Mouse (Mus musculus): ENCODE measurements at regions not wholly inside any gene's neighbourhood (a gene's known extent, or its start where the extent isn't known, plus 50 kb on each side); places are given as distances from the start of the nearest gene placed in this dataset.
A peak's percentile ranks its signal among the peaks of the same experiment; 100 is the strongest.

- 72% methylated on average over 3 of the region's 3 CpGs for WGBS
- Histone ChIP-seq H3K4me1 (ENCODE audit: control insufficient read depth, insufficient read depth, low read length) (no peaks in the 10 kb centered on the region), H3K9ac (ENCODE audit: low read length) (no peak overlapping the region), H3K27me3 (ENCODE audit: control insufficient read depth, insufficient read depth, low read length) (no peaks in the 10 kb centered on the region), H3K36me3 (ENCODE audit: control insufficient read depth, insufficient read depth, low read length) (no peaks in the 10 kb centered on the region), H3K4me2 (ENCODE audit: low read depth) (no peak overlapping the region), H3K27ac (ENCODE audit: low read depth, low read length) (no peak overlapping the region), H3K4me3 (ENCODE audit: low read depth, low read length) (no peak overlapping the region), H3K9me3 (ENCODE audit: control insufficient read depth, low read length) (no peaks in the 10 kb centered on the region)
- ATAC-seq (ENCODE audit: insufficient read depth, low FRiP score, low TSS enrichment): no peak
- no peak for DNase-seq (ENCODE audit: low spot score)
Observed at GRCm38 (mm10) chr12:73475774-73476173, 70.4 kb downstream of the Tmem30b start.

GRCm38 (mm10) chr12:73475020-73475419 lies 71.2 kb downstream of the Tmem30b start:
- Histone ChIP-seq H3K36me3 (ENCODE audit: control insufficient read depth, insufficient read depth, low read length) (no peaks in the 10 kb centered on the region), H3K27ac (ENCODE audit: low read depth, low read length) (no peak overlapping the region), H3K9ac (ENCODE audit: low read length) (no peak overlapping the region), H3K4me1 (ENCODE audit: control insufficient read depth, insufficient read depth, low read length) (no peaks in the 10 kb centered on the region), H3K9me3 (ENCODE audit: control insufficient read depth, low read length) (no peaks in the 10 kb centered on the region), H3K4me2 (ENCODE audit: low read depth) (no peak overlapping the region), H3K4me3 (ENCODE audit: low read depth, low read length) (no peak overlapping the region), H3K27me3 (ENCODE audit: control insufficient read depth, insufficient read depth, low read length) (no peaks in the 10 kb centered on the region)
- DNase-seq (ENCODE audit: low spot score) (no peak), ATAC-seq (ENCODE audit: insufficient read depth, low FRiP score, low TSS enrichment) (no peak)
- WGBS: 64% methylated on average over 5 of the region's 5 CpGs

GRCm38 (mm10) chr12:73473111-73473510 lies 73.1 kb downstream of the Tmem30b start:
- no peak for ATAC-seq (ENCODE audit: insufficient read depth, low FRiP score, low TSS enrichment)
- 58% methylated on average over 4 of the region's 4 CpGs for WGBS
- no peak overlapping the region for H3K27ac ChIP-seq (ENCODE audit: low read depth, low read length)

GRCm38 (mm10) chr12:73471966-73472365 lies 74.2 kb downstream of the Tmem30b start:
- Histone ChIP-seq H3K9me3 (ENCODE audit: control insufficient read depth, low read length) (no peaks in the 10 kb centered on the region), H3K4me1 (ENCODE audit: control insufficient read depth, insufficient read depth, low read length) (no peaks in the 10 kb centered on the region), H3K27me3 (ENCODE audit: control insufficient read depth, insufficient read depth, low read length) (no peaks in the 10 kb centered on the region), H3K9ac (ENCODE audit: low read length) (no peak overlapping the region), H3K4me3 (ENCODE audit: low read depth, low read length) (no peak overlapping the region), H3K36me3 (ENCODE audit: control insufficient read depth, insufficient read depth, low read length) (no peaks in the 10 kb centered on the region), H3K4me2 (ENCODE audit: low read depth) (no peak overlapping the region), H3K27ac (ENCODE audit: low read depth, low read length) (no peak overlapping the region)
- ATAC-seq (ENCODE audit: insufficient read depth, low FRiP score, low TSS enrichment) (no peak), DNase-seq (ENCODE audit: low spot score) (no peak)
- WGBS: 60% methylated on average over 9 of the region's 9 CpGs

More at GRCm38 (mm10) chr12:73473111-73473510, 73.1 kb downstream of the Tmem30b start:
- H3K4me3 ChIP-seq (ENCODE audit: low read depth, low read length): no peak overlapping the region
- H3K36me3 ChIP-seq (ENCODE audit: control insufficient read depth, insufficient read depth, low read length): no peaks in the 10 kb centered on the region
- H3K27me3 ChIP-seq (ENCODE audit: control insufficient read depth, insufficient read depth, low read length): no peaks in the 10 kb centered on the region
- no peak overlapping the region for H3K4me2 ChIP-seq (ENCODE audit: low read depth)
- no peaks in the 10 kb centered on the region for H3K9me3 ChIP-seq (ENCODE audit: control insufficient read depth, low read length)
- H3K4me1 ChIP-seq (ENCODE audit: control insufficient read depth, insufficient read depth, low read length): no peaks in the 10 kb centered on the region
- DNase-seq (ENCODE audit: low spot score): no peak
- no peak overlapping the region for H3K9ac ChIP-seq (ENCODE audit: low read length)

GRCm38 (mm10) chr12:73466484-73466883 lies 79.7 kb downstream of the Tmem30b start:
- ATAC-seq (ENCODE audit: insufficient read depth, low FRiP score, low TSS enrichment) (no peak), DNase-seq (ENCODE audit: low spot score) (no peak)
- no peak overlapping the region for H3K4me2 ChIP-seq (ENCODE audit: low read depth)
- H3K9ac ChIP-seq (ENCODE audit: low read length): no peak overlapping the region
- no peaks in the 10 kb centered on the region for H3K9me3 ChIP-seq (ENCODE audit: control insufficient read depth, low read length)
- H3K4me3 ChIP-seq (ENCODE audit: low read depth, low read length): no peak overlapping the region
- no peaks in the 10 kb centered on the region for H3K27me3 ChIP-seq (ENCODE audit: control insufficient read depth, insufficient read depth, low read length)
- H3K36me3 ChIP-seq (ENCODE audit: control insufficient read depth, insufficient read depth, low read length): no peaks in the 10 kb centered on the region
- H3K27ac ChIP-seq (ENCODE audit: low read depth, low read length): no peak overlapping the region
- 47% methylated on average over 7 of the region's 7 CpGs for WGBS
- peaks cover 4% of the 10 kb centered on the region; the same call in 1 of the 2 replicates for H3K4me1 ChIP-seq (ENCODE audit: control insufficient read depth, insufficient read depth, low read length)

- Histone ChIP-seq H3K4me2 (ENCODE audit: low read depth) (no peak overlapping the region), H3K27me3 (ENCODE audit: control insufficient read depth, insufficient read depth, low read length) (no peaks in the 10 kb centered on the region), H3K27ac (ENCODE audit: low read depth, low read length) (no peak overlapping the region), H3K9ac (ENCODE audit: low read length) (no peak overlapping the region), H3K9me3 (ENCODE audit: control insufficient read depth, low read length) (no peaks in the 10 kb centered on the region), H3K36me3 (ENCODE audit: control insufficient read depth, insufficient read depth, low read length) (no peaks in the 10 kb centered on the region), H3K4me3 (ENCODE audit: low read depth, low read length) (no peak overlapping the region), H3K4me1 (ENCODE audit: control insufficient read depth, insufficient read depth, low read length) (peaks cover 4% of the 10 kb centered on the region; the same call in 1 of the 2 replicates)
- 65% methylated on average over 5 of the region's 5 CpGs for WGBS
- ATAC-seq (ENCODE audit: insufficient read depth, low FRiP score, low TSS enrichment) (no peak), DNase-seq (ENCODE audit: low spot score) (no peak)
Observed at GRCm38 (mm10) chr12:73465975-73466374, 80.2 kb downstream of the Tmem30b start.

- no peaks in the 10 kb centered on the region for H3K27me3 ChIP-seq (ENCODE audit: control insufficient read depth, insufficient read depth, low read length)
- H3K9me3 ChIP-seq (ENCODE audit: control insufficient read depth, low read length): no peaks in the 10 kb centered on the region
- DNase-seq (ENCODE audit: low spot score) (no peak), ATAC-seq (ENCODE audit: insufficient read depth, low FRiP score, low TSS enrichment) (no peak)
- WGBS: 84% methylated on average over 5 of the region's 5 CpGs
- no peak overlapping the region for H3K4me3 ChIP-seq (ENCODE audit: low read depth, low read length)
- H3K4me2 ChIP-seq (ENCODE audit: low read depth): no peak overlapping the region
- H3K36me3 ChIP-seq (ENCODE audit: control insufficient read depth, insufficient read depth, low read length): no peaks in the 10 kb centered on the region
- H3K4me1 ChIP-seq (ENCODE audit: control insufficient read depth, insufficient read depth, low read length): peaks cover 9% of the 10 kb centered on the region; the same call in 1 of the 2 replicates
- no peak overlapping the region for H3K9ac ChIP-seq (ENCODE audit: low read length)
- H3K27ac ChIP-seq (ENCODE audit: low read depth, low read length): no peak overlapping the region
Observed at GRCm38 (mm10) chr12:73464311-73464710, 81.9 kb downstream of the Tmem30b start.

GRCm38 (mm10) chr12:73462091-73462490 lies 84.1 kb downstream of the Tmem30b start:
- H3K27me3 ChIP-seq (ENCODE audit: control insufficient read depth, insufficient read depth, low read length): no peaks in the 10 kb centered on the region
- H3K36me3 ChIP-seq (ENCODE audit: control insufficient read depth, insufficient read depth, low read length): no peaks in the 10 kb centered on the region
- no peak overlapping the region for H3K9ac ChIP-seq (ENCODE audit: low read length)
- WGBS: 34% methylated on average over 5 of the region's 5 CpGs
- ATAC-seq (ENCODE audit: insufficient read depth, low FRiP score, low TSS enrichment): no peak
- no peak overlapping the region for H3K4me2 ChIP-seq (ENCODE audit: low read depth)
- no peak overlapping the region for H3K27ac ChIP-seq (ENCODE audit: low read depth, low read length)
- no peak overlapping the region for H3K4me3 ChIP-seq (ENCODE audit: low read depth, low read length)
- H3K9me3 ChIP-seq (ENCODE audit: control insufficient read depth, low read length): no peaks in the 10 kb centered on the region
- peak; percentile 33 for DNase-seq (ENCODE audit: low spot score)
- peaks cover 9% of the 10 kb centered on the region; the same call in 1 of the 2 replicates for H3K4me1 ChIP-seq (ENCODE audit: control insufficient read depth, insufficient read depth, low read length)

GRCm38 (mm10) chr12:73460291-73460761 lies 85.9 kb downstream of the Tmem30b start:
- WGBS: 13% methylated on average over 2 of the region's 2 CpGs

More at GRCm38 (mm10) chr12:73460291-73460761, 85.9 kb downstream of the Tmem30b start:
- Histone ChIP-seq H3K9me3 (ENCODE audit: control insufficient read depth, low read length) (no peaks in the 10 kb centered on the region), H3K4me1 (ENCODE audit: control insufficient read depth, insufficient read depth, low read length) (peaks cover 9% of the 10 kb centered on the region; the same call in 1 of the 2 replicates), H3K4me2 (ENCODE audit: low read depth) (no peak overlapping the region), H3K4me3 (ENCODE audit: low read depth, low read length) (no peak overlapping the region), H3K27ac (ENCODE audit: low read depth, low read length) (no peak overlapping the region), H3K36me3 (ENCODE audit: control insufficient read depth, insufficient read depth, low read length) (no peaks in the 10 kb centered on the region), H3K27me3 (ENCODE audit: control insufficient read depth, insufficient read depth, low read length) (no peaks in the 10 kb centered on the region), H3K9ac (ENCODE audit: low read length) (no peak overlapping the region)
- ATAC-seq (ENCODE audit: insufficient read depth, low FRiP score, low TSS enrichment) (no peak), DNase-seq (ENCODE audit: low spot score) (peak; percentile 18)

All from neural tube, embryonic 11.5 days (tissue).